Mouse (Mus musculus): ENCODE measurements around the gene Rxra. TPM values are rescaled to one million over a fixed set of nuclear protein-coding genes. Genes with fewer than 3 reads are reported as not detected.

Gene Rxra
- total RNA-seq, 1 experiment from 2014 or later: 19.7 TPM

GRCm38 (mm10) chr2:27775006-27775405, 98.8 kb downstream of the Rxra start:
- no peak for ATAC-seq (replicated peaks; ENCODE audit: insufficient number of reproducible peaks, low FRiP score, low TSS enrichment, poor library complexity, severe bottlenecking)

DNA sequence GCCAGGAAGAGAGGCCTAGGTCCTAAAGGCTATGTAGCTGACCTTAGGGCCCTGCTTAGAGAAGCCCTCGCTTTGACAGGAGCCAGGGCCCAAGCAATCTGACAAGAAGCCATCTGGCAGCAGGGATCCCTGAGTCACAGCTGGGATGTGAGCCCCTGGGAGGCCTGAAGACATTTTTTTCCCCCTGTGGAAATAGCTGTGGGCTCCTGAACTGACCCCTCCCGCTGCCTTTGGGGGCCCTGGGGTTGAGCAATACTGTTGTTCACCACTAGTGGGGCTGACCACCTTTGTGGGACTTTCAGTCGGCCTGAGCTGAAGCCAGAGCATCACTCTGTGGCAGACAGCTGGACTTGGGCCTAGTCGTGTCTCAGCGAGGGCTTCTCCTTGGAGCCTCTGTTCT, 99.4 kb downstream of the Rxra start:
- no peak for ATAC-seq (replicated peaks; ENCODE audit: insufficient number of reproducible peaks, low FRiP score, low TSS enrichment, poor library complexity, severe bottlenecking)

DNA sequence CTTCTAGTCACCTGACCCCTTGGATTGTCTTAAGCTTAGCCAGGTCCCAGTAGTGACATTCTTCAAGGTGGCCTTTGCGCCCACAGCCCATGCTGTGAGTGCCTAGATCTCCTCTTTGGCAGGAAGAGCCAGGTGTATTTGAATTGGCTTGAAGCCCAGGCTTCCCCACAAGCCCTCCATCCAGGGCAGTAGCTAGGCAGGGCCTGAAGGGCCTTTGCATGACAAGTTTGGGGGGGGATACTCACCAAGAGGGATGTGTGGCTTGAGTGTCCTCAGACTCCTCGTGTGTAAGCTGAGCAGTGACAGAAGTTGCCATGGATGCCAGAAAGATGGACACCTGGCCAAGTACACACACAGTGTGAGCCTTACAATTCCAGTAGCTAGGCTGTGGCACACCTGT, 101.5 kb downstream of the Rxra start:
- no peak for ATAC-seq (replicated peaks; ENCODE audit: insufficient number of reproducible peaks, low FRiP score, low TSS enrichment, poor library complexity, severe bottlenecking)

DNA sequence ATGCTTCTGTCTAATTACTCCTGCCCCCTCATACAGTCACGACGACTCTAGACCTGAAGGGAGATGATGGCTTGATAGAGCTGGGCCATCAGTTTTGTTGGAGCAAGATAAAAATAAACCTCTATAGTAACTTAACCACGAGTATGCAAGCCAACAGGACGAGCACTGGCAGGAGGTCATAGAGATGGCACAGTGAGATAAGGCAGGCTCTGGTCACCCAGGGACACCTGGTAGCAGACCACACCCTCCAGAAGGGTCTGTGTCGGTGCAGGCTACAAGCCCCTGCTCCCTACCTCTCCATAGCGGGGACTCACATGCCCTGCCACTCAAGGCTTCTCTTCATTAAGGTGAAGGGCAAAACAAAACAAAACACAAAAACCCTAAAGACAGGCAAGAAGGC, 102.0 kb downstream of the Rxra start:
- ATAC-seq (replicated peaks; ENCODE audit: insufficient number of reproducible peaks, low FRiP score, low TSS enrichment, poor library complexity, severe bottlenecking): no peak

DNA sequence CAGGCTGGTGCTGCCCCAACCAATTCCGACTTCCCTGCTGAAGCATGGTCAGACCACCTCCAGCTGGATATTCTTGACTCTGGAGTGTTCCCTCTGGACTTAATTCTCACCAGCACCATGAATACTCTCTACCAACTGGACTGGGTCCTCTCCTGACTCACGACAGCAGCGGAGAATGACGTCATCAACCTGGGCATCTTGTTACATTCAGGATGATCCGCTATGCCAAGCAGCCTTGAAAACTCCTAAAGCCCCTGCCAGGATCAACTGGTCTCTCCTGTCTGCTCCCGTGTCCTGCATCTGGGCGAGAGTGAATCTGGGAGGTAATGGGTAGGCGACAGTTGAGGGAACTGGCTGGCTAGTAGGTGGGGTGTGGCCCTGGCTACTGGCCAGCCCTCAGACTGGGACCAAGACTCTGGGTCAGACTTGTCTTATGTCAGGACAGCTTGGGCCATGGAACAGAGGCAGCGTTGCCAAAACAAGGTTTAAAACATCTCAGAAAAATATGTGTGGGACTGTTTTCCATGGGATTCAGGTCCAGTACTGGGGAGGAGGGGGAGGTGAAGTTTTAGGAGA, 103.1 kb downstream of the Rxra start:
- no peak for ATAC-seq (replicated peaks; ENCODE audit: insufficient number of reproducible peaks, low FRiP score, low TSS enrichment, poor library complexity, severe bottlenecking)

DNA sequence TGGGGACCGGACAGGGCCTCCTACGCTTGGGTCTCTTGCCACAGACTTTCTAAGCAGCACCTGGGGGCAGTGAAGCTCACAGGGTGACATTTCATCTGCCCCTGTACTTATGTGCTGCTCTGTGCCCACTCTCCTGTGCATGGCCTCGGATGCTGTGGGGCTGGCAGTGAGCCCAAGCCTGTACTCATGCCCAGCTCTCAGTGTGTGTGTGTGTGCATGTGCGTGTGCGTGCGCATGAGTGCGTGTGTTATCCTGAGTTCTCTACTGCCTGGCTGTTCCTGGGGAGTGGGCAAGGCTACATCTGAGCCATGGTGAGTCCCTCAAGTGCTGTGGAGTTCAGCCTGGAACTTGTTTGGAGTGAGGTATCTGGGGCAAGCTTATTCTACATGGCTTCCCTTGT, 103.9 kb downstream of the Rxra start:
- ATAC-seq (replicated peaks; ENCODE audit: insufficient number of reproducible peaks, low FRiP score, low TSS enrichment, poor library complexity, severe bottlenecking): no peak

GRCm38 (mm10) chr2:27785363-27785762, 109.1 kb downstream of the Rxra start:
- no peak for ATAC-seq (replicated peaks; ENCODE audit: insufficient number of reproducible peaks, low FRiP score, low TSS enrichment, poor library complexity, severe bottlenecking)

DNA sequence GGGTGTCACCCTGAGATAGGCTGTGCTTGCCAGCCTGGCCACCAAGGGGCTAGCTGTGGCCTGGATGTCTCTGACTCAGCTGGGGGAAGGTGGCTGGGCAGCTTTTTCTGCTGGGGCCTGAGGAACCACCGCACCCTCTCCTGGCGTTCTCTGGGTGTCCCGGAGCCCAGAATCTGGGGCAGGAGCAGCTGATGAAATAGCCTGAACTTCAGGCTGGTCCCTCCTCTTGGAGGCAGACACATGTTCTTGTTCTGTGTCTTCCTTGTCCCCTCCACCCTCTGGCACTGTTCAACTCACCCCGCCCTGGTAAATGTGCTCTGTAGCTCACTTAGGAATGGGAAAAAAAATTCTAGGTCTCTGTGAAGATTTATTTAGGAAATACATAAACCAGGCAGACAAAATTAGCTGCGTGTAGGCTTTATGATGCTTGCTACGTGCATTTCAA, 109.8 kb downstream of the Rxra start:
- ATAC-seq (replicated peaks; ENCODE audit: insufficient number of reproducible peaks, low FRiP score, low TSS enrichment, poor library complexity, severe bottlenecking): no peak

- ATAC-seq (replicated peaks; ENCODE audit: insufficient number of reproducible peaks, low FRiP score, low TSS enrichment, poor library complexity, severe bottlenecking): no peak
Observed at GRCm38 (mm10) chr2:27791571-27791970, 115.3 kb downstream of the Rxra start.

- no peak for ATAC-seq (replicated peaks; ENCODE audit: insufficient number of reproducible peaks, low FRiP score, low TSS enrichment, poor library complexity, severe bottlenecking)
Observed at GRCm38 (mm10) chr2:27799018-27799417, 122.8 kb downstream of the Rxra start.

DNA sequence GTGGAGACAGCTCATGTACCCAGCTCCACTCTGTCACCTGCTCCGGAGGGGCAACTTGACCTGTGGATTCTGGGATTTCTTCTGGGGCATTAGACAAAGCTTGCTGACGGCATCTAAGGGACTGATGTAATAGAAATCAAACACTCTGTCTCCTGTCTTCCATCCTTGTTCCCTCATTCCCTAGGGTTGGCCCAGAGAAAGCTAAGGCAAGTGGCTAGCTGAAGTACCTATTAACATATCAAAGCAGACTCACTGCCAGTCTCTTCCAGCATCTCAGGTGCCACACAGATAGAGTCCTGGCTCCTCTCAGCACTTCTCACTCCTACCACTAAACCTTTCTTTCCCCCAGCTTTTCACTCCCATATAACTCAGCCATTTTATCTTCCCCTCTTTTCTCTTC, 124.8 kb downstream of the Rxra start:
- ATAC-seq (replicated peaks; ENCODE audit: insufficient number of reproducible peaks, low FRiP score, low TSS enrichment, poor library complexity, severe bottlenecking): no peak

GRCm38 (mm10) chr2:27802493-27802892, 126.3 kb downstream of the Rxra start:
- ATAC-seq (replicated peaks; ENCODE audit: insufficient number of reproducible peaks, low FRiP score, low TSS enrichment, poor library complexity, severe bottlenecking): no peak

GRCm38 (mm10) chr2:27806691-27807090, 130.5 kb downstream of the Rxra start:
- ATAC-seq (replicated peaks; ENCODE audit: insufficient number of reproducible peaks, low FRiP score, low TSS enrichment, poor library complexity, severe bottlenecking): no peak

DNA sequence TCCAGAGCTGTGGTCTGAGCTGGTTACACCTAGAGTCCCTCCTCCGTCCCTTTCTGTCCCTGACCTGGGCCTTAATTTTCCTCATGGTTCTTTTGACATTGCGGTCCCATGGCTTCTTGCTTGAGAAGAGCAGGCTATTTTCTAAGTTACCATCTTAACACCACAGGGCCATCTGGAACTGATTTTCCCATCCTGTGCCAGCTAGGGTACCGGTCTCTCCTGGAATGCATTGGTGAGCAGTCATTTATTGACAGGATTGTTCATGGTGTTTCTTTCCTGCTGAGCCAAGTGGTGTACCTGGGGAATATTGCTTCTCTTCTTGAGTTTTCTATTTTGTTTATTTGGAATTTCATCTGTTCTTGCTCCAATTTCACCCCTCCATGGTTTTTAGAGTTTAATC, 131.4 kb downstream of the Rxra start:
- no peak for ATAC-seq (replicated peaks; ENCODE audit: insufficient number of reproducible peaks, low FRiP score, low TSS enrichment, poor library complexity, severe bottlenecking)

- ATAC-seq (replicated peaks; ENCODE audit: insufficient number of reproducible peaks, low FRiP score, low TSS enrichment, poor library complexity, severe bottlenecking): no peak
Observed at GRCm38 (mm10) chr2:27809897-27810296, 133.7 kb downstream of the Rxra start.

Other genes starting within 250 kb of the Rxra start
- 17.7 to 18.3 TPM (median 18.0 TPM) in 3 replicates for gene Vav2, start 249.4 kb upstream of the Rxra start, total RNA-seq (2017)
- 2.2 TPM in 1 of 3 replicates, not detected in the others for gene Brd3os, start 234.1 kb upstream of the Rxra start, total RNA-seq (2017)
- 11.9 to 23.9 TPM (median 15.9 TPM) in 3 replicates for gene Brd3, start 168.8 kb upstream of the Rxra start, total RNA-seq (2017)
- gene Wdr5, start 161.3 kb upstream of the Rxra start, total RNA-seq (2017): 28.3 to 50.1 TPM (median 31.0 TPM) in 3 replicates
- under 0.01 to 0.10 TPM in 2 of 3 replicates, not detected in the other for gene Col5a1, start 210.0 kb downstream of the Rxra start, total RNA-seq (2017)

All from monocyte, adult 5-6 weeks (primary cell).